Mouse (Mus musculus) limb, embryonic 10.5 days (tissue): ENCODE measurements at regions not wholly inside any gene's neighbourhood (a gene's known extent, or its start where the extent isn't known, plus 50 kb on each side); places are given as distances from the start of the nearest gene placed in this dataset.

Source experiments
- DNase-seq: peaks from one replicate; pipeline ENCODE4 v3.0.0-alpha.2; 2017; ENCODE audit warnings: low spot score
- H3K27ac ChIP-seq: fragments of 300-500 bp; sonication (generic); 2 replicates; pipeline ENCODE4 v1.5.1; 2016; ENCODE audit warnings: mild to moderate bottlenecking
- H3K27me3 ChIP-seq: fragments of 300-500 bp; sonication (generic); 2 replicates; pipeline ENCODE4 v1.6.1; 2016; ENCODE audit warnings: low read depth, mild to moderate bottlenecking; ENCODE audit not compliant: poor library complexity, severe bottlenecking
- H3K36me3 ChIP-seq: fragments of 300-500 bp; sonication (generic); 2 replicates; pipeline ENCODE4 v1.6.1; 2016; ENCODE audit warnings: mild to moderate bottlenecking, moderate library complexity
- H3K4me1 ChIP-seq: fragments of 300-500 bp; sonication (generic); 2 replicates; pipeline ENCODE4 v1.6.1; 2016
- H3K4me3 ChIP-seq: fragments of 300-500 bp; sonication (generic); 2 replicates; pipeline ENCODE4 v1.5.1; 2016; ENCODE audit warnings: mild to moderate bottlenecking, moderate library complexity
- H3K9me3 ChIP-seq: fragments of 300-500 bp; sonication (generic); replicated peaks from 2 replicates; pipeline ENCODE4 v1.6.1; 2016; ENCODE audit warnings: mild to moderate bottlenecking
- WGBS: fragments of 180-500 bp; shearing (Covaris S2); methylation state at CpG from one replicate; pipeline ENCODE4 v1.1.7; 2016; 5-methylcytosine and 5-hydroxymethylcytosine counted together

GRCm38 (mm10) chr4:58681926-58682325 lies 105.6 kb downstream of the Olfr267 start:
- WGBS = 93% methylated on average over 4 of the region's 4 CpGs

GRCm38 (mm10) chr4:58677701-58678385 lies 109.7 kb downstream of the Olfr267 start:
- H3K9me3 ChIP-seq = no peaks in the 10 kb centered on the region
- WGBS = 37% methylated on average over 6 of the region's 6 CpGs
- H3K36me3 ChIP-seq = no peaks in the 10 kb centered on the region
- peak overlapping the region; percentile 90 for H3K27ac ChIP-seq
- H3K27me3 ChIP-seq = no peaks in the 10 kb centered on the region
- DNase-seq = no peak
- peak overlapping the region; percentile 21; the same call in 1 of the 2 replicates for H3K4me3 ChIP-seq
- H3K4me1 ChIP-seq = peaks cover 31% of the 10 kb centered on the region

More at GRCm38 (mm10) chr4:58681926-58682325, 105.6 kb downstream of the Olfr267 start:
- Histone ChIP-seq H3K9me3 (no peaks in the 10 kb centered on the region), H3K4me1 (peaks cover 22% of the 10 kb centered on the region), H3K36me3 (no peaks in the 10 kb centered on the region), H3K27ac (no peak overlapping the region), H3K27me3 (no peaks in the 10 kb centered on the region), H3K4me3 (no peak overlapping the region)
- DNase-seq = no peak

- H3K27me3 ChIP-seq = no peaks in the 10 kb centered on the region
- H3K9me3 ChIP-seq = no peaks in the 10 kb centered on the region
- H3K36me3 ChIP-seq = no peaks in the 10 kb centered on the region
- peak overlapping the region; percentile 18; the same call in 1 of the 2 replicates for H3K4me3 ChIP-seq
- peak; percentile 56 for DNase-seq
- peak overlapping the region; percentile 88 for H3K27ac ChIP-seq
- WGBS = 26% methylated on average over 14 of the region's 14 CpGs
- peaks cover 61% of the 10 kb centered on the region for H3K4me1 ChIP-seq
These were observed 116.0 kb downstream of the Olfr267 start for GRCm38 (mm10) chr4:58671406-58672035.

- Histone ChIP-seq H3K4me1 (peaks cover 67% of the 10 kb centered on the region), H3K4me3 (peak overlapping the region; percentile 21)
These were observed 116.6 kb downstream of the Olfr267 start for GRCm38 (mm10) chr4:58670906-58671250.

DNA sequence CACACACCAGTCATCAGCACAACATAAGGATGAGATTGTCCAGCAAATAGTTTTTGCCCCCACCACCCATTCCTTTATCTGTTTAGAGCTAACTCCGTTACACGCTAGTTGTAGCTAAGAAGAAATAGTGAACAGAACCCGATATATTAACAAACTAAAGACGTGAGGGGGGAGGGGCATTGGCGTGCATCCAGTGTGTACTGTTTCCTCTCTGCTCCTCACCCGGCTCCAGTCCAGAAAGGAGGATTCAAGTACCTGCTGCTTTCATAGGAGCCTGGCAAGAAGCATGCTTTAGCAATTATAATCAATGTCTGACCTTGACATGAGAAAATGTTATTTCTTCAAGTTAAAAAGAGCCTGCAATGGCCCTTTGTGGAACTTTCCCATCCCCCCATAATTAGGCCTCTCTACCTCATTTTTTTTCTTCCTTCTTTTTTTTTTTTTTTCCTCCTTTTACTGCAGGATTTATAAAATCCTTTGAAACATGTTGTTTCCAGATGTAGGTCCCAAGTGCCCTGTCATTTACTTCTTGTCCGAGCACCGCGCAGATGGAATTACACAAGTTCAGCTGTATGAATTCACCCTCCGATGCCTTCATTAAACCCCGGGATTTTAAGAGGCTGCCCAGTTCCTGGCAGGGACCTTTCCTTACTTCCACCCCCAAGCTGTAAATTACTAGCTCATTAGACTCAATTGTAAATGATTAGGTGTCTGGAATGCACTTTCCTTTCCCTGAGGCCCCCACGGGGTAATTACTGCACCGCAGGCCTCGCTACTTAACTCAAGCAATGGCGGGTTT lies 116.6 kb upstream of the Lpar1 start:
- 11% methylated on average over 15 of the region's 15 CpGs for WGBS
- Histone ChIP-seq H3K4me3 (peak overlapping the region; percentile 21), H3K36me3 (no peaks in the 10 kb centered on the region), H3K4me1 (peaks cover 67% of the 10 kb centered on the region), H3K27ac (peak overlapping the region; percentile 88), H3K27me3 (no peaks in the 10 kb centered on the region), H3K9me3 (no peaks in the 10 kb centered on the region)
- peak; percentile 83 for DNase-seq

More at GRCm38 (mm10) chr4:58670906-58671250, 116.6 kb downstream of the Olfr267 start:
- no peak for DNase-seq
- H3K27me3 ChIP-seq = no peaks in the 10 kb centered on the region
- 6% methylated on average over 6 of the region's 6 CpGs for WGBS
- H3K36me3 ChIP-seq = no peaks in the 10 kb centered on the region
- H3K27ac ChIP-seq = peak overlapping the region; percentile 88
- no peaks in the 10 kb centered on the region for H3K9me3 ChIP-seq

- H3K4me1 ChIP-seq = peaks cover 80% of the 10 kb centered on the region
- 37% methylated on average over 8 of the region's 8 CpGs for WGBS
- H3K4me3 ChIP-seq = no peak overlapping the region
- no peak for DNase-seq
- no peaks in the 10 kb centered on the region for H3K9me3 ChIP-seq
- H3K27ac ChIP-seq = peak overlapping the region; percentile 87
- H3K27me3 ChIP-seq = no peaks in the 10 kb centered on the region
- no peaks in the 10 kb centered on the region for H3K36me3 ChIP-seq
These were observed 114.9 kb upstream of the Lpar1 start for GRCm38 (mm10) chr4:58668368-58669153.

DNA sequence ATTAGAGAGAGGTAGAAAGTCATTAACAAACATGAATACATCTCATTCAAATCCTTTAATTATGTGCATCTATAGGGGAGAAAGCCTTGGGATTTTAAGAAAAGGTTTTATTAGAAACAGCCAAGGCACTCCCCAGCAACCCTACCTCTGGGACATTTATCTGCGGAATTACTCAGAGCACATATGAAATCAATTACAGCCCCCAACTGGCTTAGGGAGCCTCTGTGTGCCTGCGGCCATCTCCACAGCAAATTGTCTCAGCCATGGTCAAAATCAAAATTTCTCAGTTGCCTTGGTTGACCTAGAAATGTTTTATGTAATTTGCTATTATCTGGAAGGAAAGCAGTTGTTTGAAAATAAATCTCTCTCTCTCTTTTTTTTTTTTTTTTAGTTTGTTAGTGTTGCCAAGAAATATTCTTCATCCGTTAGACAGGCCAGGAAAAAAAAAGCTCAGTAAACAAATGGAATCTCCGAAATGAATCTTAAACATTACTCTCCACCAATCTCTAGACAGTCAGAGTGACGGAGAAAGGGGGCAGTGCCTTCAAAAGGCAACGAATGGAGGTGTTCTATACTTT lies 110.0 kb upstream of the Lpar1 start:
- H3K27me3 ChIP-seq = no peaks in the 10 kb centered on the region
- H3K4me1 ChIP-seq = peaks cover 72% of the 10 kb centered on the region
- peak overlapping the region; percentile 77 for H3K27ac ChIP-seq
- H3K4me3 ChIP-seq = no peak overlapping the region
- no peaks in the 10 kb centered on the region for H3K9me3 ChIP-seq
- no peak for DNase-seq
- H3K36me3 ChIP-seq = no peaks in the 10 kb centered on the region
- WGBS = 29% methylated on average over 6 of the region's 6 CpGs

GRCm38 (mm10) chr4:58661781-58662293 lies 108.1 kb upstream of the Lpar1 start:
- H3K27ac ChIP-seq = peak overlapping the region; percentile 77
- no peaks in the 10 kb centered on the region for H3K9me3 ChIP-seq
- WGBS = 74% methylated on average over 4 of the region's 4 CpGs
- no peaks in the 10 kb centered on the region for H3K36me3 ChIP-seq
- no peak overlapping the region for H3K4me3 ChIP-seq
- DNase-seq = no peak
- H3K27me3 ChIP-seq = no peaks in the 10 kb centered on the region
- H3K4me1 ChIP-seq = peaks cover 69% of the 10 kb centered on the region

DNA sequence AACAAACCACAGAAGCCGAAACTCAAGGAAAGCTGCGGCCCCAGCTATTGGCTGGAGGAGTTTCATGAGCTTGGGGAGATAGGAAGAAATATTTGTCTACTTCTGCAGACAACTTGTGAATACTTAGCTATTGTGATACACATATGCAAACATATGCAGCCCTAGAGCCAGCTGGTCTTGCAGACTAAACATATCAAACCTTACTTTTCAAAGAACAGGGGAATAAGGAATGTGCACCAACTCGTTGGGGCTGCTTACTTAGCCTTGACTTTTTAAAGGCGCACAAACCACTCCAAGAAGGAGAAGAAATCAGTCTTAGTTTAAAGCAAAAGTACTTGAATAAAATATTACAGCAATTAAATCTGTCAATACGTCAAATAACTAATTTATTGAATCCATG lies 106.8 kb upstream of the Lpar1 start:
- no peak for DNase-seq

DNA sequence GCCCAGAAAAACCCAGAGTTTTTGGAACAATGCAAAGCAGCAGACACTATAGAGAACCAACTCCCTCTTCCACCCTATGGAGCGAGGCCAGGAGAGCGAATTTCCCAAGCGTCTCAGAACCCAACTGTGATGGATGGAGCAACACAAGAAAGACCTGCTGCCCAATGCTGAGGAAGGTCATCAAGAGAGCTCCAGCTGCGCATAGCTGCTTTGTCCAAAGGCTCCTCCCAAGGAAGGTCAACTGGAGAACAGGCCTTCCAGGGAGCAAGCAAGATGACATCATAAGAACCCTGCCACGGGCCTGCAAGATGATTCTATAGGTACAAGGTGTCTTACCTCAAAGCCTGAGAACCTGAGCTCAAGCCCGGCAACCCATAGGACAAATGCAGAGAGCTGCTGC lies 104.5 kb upstream of the Lpar1 start:
- Histone ChIP-seq H3K36me3 (no peaks in the 10 kb centered on the region), H3K27me3 (no peaks in the 10 kb centered on the region), H3K9me3 (no peaks in the 10 kb centered on the region), H3K27ac (peak overlapping the region; percentile 50; the same call in 1 of the 2 replicates), H3K4me1 (peaks cover 39% of the 10 kb centered on the region), H3K4me3 (no peak overlapping the region)
- WGBS = 60% methylated on average over 6 of the region's 6 CpGs
- DNase-seq = no peak

More for the DNA sequence above, 106.8 kb upstream of the Lpar1 start:
- Histone ChIP-seq H3K27me3 (no peaks in the 10 kb centered on the region), H3K36me3 (no peaks in the 10 kb centered on the region), H3K27ac (peak overlapping the region; percentile 56), H3K9me3 (no peaks in the 10 kb centered on the region), H3K4me3 (no peak overlapping the region), H3K4me1 (peaks cover 58% of the 10 kb centered on the region)
- WGBS = 73% methylated on average over 5 of the region's 5 CpGs

DNA sequence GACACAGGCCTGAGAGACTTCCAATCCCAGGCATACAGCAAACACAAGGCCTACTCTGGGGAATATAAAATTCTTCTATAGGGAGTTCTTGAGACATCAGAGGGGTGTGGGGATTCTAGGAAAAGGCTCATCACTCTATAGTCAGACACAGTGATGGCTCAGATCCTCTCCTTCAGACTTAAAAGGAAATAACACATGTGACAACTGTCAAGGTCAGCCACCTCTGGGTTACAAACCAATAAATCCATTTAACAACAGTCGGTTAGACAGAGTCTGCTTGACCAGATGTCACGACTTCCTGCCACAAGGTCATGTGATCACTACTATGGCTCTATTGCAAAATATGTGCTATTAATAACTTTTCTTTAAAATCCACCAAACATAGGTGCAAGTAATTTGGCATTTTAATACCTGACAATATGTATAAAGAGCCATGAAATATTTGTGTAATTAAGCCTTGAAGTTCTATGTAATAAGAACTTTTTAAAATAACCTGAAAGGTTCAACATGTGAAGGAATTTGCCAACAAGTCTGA lies 94.1 kb upstream of the Lpar1 start:
- DNase-seq = no peak
- Histone ChIP-seq H3K27me3 (no peaks in the 10 kb centered on the region), H3K27ac (no peak overlapping the region)

GRCm38 (mm10) chr4:58646821-58647220 lies 93.1 kb upstream of the Lpar1 start:
- peaks cover 21% of the 10 kb centered on the region for H3K4me1 ChIP-seq
- no peaks in the 10 kb centered on the region for H3K9me3 ChIP-seq
- 97% methylated on average over 6 of the region's 6 CpGs for WGBS
- H3K27ac ChIP-seq = peak overlapping the region; percentile 59; the same call in 1 of the 2 replicates
- no peak overlapping the region for H3K4me3 ChIP-seq
- no peaks in the 10 kb centered on the region for H3K27me3 ChIP-seq
- no peak for DNase-seq
- no peaks in the 10 kb centered on the region for H3K36me3 ChIP-seq

More for the DNA sequence above, 94.1 kb upstream of the Lpar1 start:
- Histone ChIP-seq H3K4me1 (peaks cover 21% of the 10 kb centered on the region), H3K9me3 (no peaks in the 10 kb centered on the region), H3K4me3 (no peak overlapping the region), H3K36me3 (no peaks in the 10 kb centered on the region)
- WGBS = 17% methylated on average over 2 of the region's 2 CpGs
